Mouse (Mus musculus): ENCODE results near the gene Creb1. TPM values are rescaled to one million over a fixed set of nuclear protein-coding genes. Genes with fewer than 3 reads are reported as not detected.
A peak's percentile ranks its signal among the peaks of the same experiment; 100 is the strongest.

Creb1 gene
- total RNA-seq (2014; fragmentation: Nextera tagmentation) (164 and 179 TPM in 2 replicates), total RNA-seq (2017) (73.3 and 81.0 TPM in 2 replicates), polyA plus RNA-seq (2012) (13.1 and 19.0 TPM in 2 replicates)

DNA sequence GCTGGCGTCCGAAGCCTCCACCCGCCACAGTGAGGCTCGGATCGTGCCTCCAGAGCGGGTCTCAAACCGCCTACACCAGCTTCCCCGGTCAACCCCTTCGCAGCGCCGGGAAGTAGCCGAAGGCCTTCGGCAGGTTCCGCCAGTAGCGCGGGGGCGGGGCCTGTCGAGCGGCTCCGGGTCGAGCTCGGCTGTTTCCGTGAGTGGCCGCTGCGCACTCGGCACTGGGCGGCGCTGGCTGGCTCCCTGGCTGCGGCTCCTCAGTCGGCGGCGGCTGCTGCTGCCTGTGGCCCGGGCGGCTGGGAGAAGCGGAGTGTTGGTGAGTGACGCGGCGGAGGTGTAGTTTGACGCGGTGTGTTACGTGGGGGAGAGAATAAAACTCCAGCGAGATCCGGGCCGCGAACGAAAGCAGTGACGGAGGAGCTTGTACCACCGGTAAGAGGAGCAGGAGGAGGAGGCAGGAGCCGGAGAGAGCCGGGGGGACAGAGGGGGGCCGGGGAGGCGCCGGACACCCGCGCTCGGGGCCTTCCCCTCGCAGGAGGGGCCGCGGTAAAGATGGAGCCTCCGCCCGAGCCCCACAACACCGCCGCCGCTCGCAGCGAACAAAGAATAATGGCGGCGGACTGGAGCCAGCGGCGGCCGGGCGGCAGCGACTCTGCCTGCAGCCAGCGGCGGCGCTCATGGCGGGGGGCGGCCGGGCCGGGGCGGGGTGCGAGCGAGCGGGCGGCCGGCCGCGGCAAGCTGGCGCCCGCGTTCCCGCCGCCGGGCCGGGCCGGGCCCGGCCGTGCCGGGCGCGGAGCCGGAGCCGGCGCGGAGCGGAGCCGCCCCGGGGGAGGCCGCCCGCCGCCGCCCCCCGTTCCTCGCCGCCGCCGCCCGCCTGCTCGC, at the start of gene Creb1:
Gene Creb1, plus strand, starts transcription at position 57 of the 882 bp plus-strand sequence.
- H3K27me3 ChIP-seq (ENCODE audit: insufficient read depth, low read length): no peaks in the 10 kb centered on the region
- ATAC-seq (ENCODE audit: extremely low read depth, insufficient number of reproducible peaks, low FRiP score, poor library complexity, severe bottlenecking) (peak; percentile 82), DNase-seq (ENCODE audit: low spot score) (peak; percentile 99)
- no peak for TF ChIP-seq GATA1 (IDR thresholded peaks at IDR 0.05; ENCODE audit: borderline replicate concordance, low read length)
- TF ChIP-seq GATA2 (IDR thresholded peaks at IDR 0.05; ENCODE audit: borderline replicate concordance, low read depth, low read length): no peak
- TF ChIP-seq POLR2AphosphoS5 (IDR thresholded peaks at IDR 0.05; ENCODE audit: insufficient replicate concordance, low read depth, low read length): no peak
- TF ChIP-seq TAL1 (conservative IDR thresholded peaks at IDR 0.05; ENCODE audit: low read depth, low read length): no peak
- TF ChIP-seq CTCF (IDR thresholded peaks at IDR 0.05; ENCODE audit: low read depth, low read length): no peak
- no peaks in the 10 kb centered on the region for H3K9me3 ChIP-seq (replicated peaks)
- H3K4me3 ChIP-seq (ENCODE audit: low read depth, low read length): peak within 1 kb of the TSS; percentile 79
- peaks cover 35% of the 10 kb centered on the region for H3K36me3 ChIP-seq (replicated peaks)
- peaks cover 50% of the 10 kb centered on the region for H3K4me1 ChIP-seq (ENCODE audit: insufficient read depth, low read depth, low read length)

DNA sequence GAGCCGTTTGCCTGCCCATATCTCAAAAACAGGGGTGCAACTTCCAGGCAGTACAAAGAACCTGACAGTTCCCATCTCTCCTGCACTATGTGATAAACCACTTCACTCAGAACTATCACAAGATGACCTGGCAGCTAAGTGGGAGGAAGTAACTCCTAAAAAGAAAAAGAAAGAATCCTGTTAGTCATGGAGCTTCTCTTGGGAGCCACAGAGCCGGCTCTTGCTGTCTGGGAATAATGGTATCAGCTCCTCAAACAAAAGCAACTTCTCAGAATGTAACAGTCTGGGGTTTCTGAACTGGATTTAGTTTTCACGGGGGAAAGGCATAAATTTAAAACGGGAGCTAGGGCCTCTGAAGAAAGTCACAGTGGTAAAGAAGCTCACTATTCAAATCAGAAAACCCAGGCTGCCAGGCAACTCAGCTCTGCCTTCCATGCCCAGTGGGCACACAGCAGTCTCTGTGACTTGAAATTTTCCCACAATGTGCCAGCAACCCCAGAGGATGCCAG, 43.9 kb upstream of the Creb1 start:
- Histone ChIP-seq H3K9me3 (replicated peaks) (no peaks in the 10 kb centered on the region), H3K27me3 (ENCODE audit: insufficient read depth, low read length) (peaks cover 20% of the 10 kb centered on the region), H3K36me3 (replicated peaks) (no peaks in the 10 kb centered on the region), H3K4me3 (ENCODE audit: low read depth, low read length) (no peak overlapping the region), H3K4me1 (ENCODE audit: insufficient read depth, low read depth, low read length) (no peaks in the 10 kb centered on the region)
- ATAC-seq (ENCODE audit: extremely low read depth, insufficient number of reproducible peaks, low FRiP score, poor library complexity, severe bottlenecking): no peak
- DNase-seq (ENCODE audit: low spot score): no peak
- TF ChIP-seq GATA2 (IDR thresholded peaks at IDR 0.05; ENCODE audit: borderline replicate concordance, low read depth, low read length) (no peak), POLR2AphosphoS5 (IDR thresholded peaks at IDR 0.05; ENCODE audit: insufficient replicate concordance, low read depth, low read length) (no peak)

DNA sequence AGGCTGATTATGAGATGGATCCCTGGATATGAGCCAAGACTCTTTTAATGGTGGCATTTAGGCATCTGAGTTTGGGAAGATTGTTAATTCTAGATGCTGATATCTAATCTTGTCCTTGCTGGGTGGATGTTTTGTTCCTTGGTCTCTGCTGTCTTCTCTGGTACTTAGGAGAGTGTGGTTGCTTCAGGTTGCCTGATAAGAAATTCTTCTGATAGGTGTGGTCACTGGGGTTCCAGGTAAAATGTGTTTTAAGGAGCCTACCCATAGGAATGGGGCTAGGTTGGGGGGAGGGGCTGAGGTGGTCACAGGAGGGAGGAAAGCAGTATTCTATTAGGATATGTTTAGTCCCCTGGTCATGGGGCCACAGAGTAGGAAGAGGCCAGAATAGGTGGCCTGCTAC, 35.6 kb upstream of the Creb1 start:
- Histone ChIP-seq H3K27me3 (ENCODE audit: insufficient read depth, low read length) (no peaks in the 10 kb centered on the region), H3K9me3 (replicated peaks) (peaks cover 7% of the 10 kb centered on the region), H3K4me3 (ENCODE audit: low read depth, low read length) (no peak overlapping the region), H3K36me3 (replicated peaks) (no peaks in the 10 kb centered on the region), H3K4me1 (ENCODE audit: insufficient read depth, low read depth, low read length) (no peaks in the 10 kb centered on the region; the same call in 1 of the 2 replicates)
- DNase-seq (ENCODE audit: low spot score): no peak
- TF ChIP-seq GATA2 (IDR thresholded peaks at IDR 0.05; ENCODE audit: borderline replicate concordance, low read depth, low read length) (no peak), TAL1 (conservative IDR thresholded peaks at IDR 0.05; ENCODE audit: low read depth, low read length) (no peak), GATA1 (IDR thresholded peaks at IDR 0.05; ENCODE audit: borderline replicate concordance, low read length) (no peak), POLR2AphosphoS5 (IDR thresholded peaks at IDR 0.05; ENCODE audit: insufficient replicate concordance, low read depth, low read length) (no peak), CTCF (IDR thresholded peaks at IDR 0.05; ENCODE audit: low read depth, low read length) (no peak)
- ATAC-seq (ENCODE audit: extremely low read depth, insufficient number of reproducible peaks, low FRiP score, poor library complexity, severe bottlenecking): no peak

GRCm38 (mm10) chr1:64501382-64502140, 30.9 kb upstream of the Creb1 start:
- H3K27me3 ChIP-seq (ENCODE audit: insufficient read depth, low read length): no peaks in the 10 kb centered on the region; the same call in 1 of the 2 replicates
- ATAC-seq (ENCODE audit: extremely low read depth, insufficient number of reproducible peaks, low FRiP score, poor library complexity, severe bottlenecking): no peak

DNA sequence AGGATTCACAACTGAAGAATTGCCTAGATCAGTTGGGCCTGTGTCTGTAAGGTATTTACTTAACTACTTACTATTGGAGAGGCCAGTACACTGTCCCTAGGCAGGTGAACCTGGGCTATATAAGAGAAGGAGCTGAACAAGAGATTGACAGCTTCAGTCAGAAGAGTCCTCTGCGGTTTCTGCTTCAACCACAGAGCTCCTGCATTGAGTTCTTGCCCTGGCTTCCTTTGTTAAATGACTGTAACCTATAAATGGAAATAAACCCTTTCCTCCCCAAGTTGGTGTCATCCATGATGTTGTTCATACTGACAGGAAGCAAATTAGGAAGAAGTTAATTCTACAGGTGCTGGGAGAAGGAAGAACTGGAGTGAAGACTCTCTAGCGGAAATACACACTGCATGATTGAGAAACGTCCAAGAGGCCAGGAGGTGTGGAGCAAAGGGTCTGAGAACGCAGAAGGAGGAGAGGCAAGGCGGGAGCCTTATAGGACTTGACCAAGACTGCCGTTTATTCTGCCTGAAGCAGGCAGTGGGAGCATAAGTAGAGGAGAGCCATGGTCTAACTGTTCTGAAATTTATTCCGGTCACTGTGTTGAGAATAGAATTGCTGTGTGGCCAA, 23.9 kb upstream of the Creb1 start:
- peaks cover 10% of the 10 kb centered on the region for H3K27me3 ChIP-seq (ENCODE audit: insufficient read depth, low read length)
- TF ChIP-seq GATA2 (IDR thresholded peaks at IDR 0.05; ENCODE audit: borderline replicate concordance, low read depth, low read length): no peak
- TF ChIP-seq CTCF (IDR thresholded peaks at IDR 0.05; ENCODE audit: low read depth, low read length): no peak
- TF ChIP-seq GATA1 (IDR thresholded peaks at IDR 0.05; ENCODE audit: borderline replicate concordance, low read length): no peak
- no peak for TF ChIP-seq TAL1 (conservative IDR thresholded peaks at IDR 0.05; ENCODE audit: low read depth, low read length)
- TF ChIP-seq POLR2AphosphoS5 (IDR thresholded peaks at IDR 0.05; ENCODE audit: insufficient replicate concordance, low read depth, low read length): no peak
- H3K4me1 ChIP-seq (ENCODE audit: insufficient read depth, low read depth, low read length): no peaks in the 10 kb centered on the region
- H3K4me3 ChIP-seq (ENCODE audit: low read depth, low read length): no peak overlapping the region
- DNase-seq (ENCODE audit: low spot score) (no peak), ATAC-seq (ENCODE audit: extremely low read depth, insufficient number of reproducible peaks, low FRiP score, poor library complexity, severe bottlenecking) (no peak)
- no peaks in the 10 kb centered on the region for H3K36me3 ChIP-seq (replicated peaks)
- no peaks in the 10 kb centered on the region for H3K9me3 ChIP-seq (replicated peaks)

More at GRCm38 (mm10) chr1:64501382-64502140, 30.9 kb upstream of the Creb1 start:
- Histone ChIP-seq H3K9me3 (replicated peaks) (no peaks in the 10 kb centered on the region), H3K4me1 (ENCODE audit: insufficient read depth, low read depth, low read length) (peaks cover 3% of the 10 kb centered on the region; the same call in 1 of the 2 replicates), H3K4me3 (ENCODE audit: low read depth, low read length) (no peak overlapping the region), H3K36me3 (replicated peaks) (no peaks in the 10 kb centered on the region)
- DNase-seq (ENCODE audit: low spot score): no peak
- TF ChIP-seq CTCF (IDR thresholded peaks at IDR 0.05; ENCODE audit: low read depth, low read length) (no peak), POLR2AphosphoS5 (IDR thresholded peaks at IDR 0.05; ENCODE audit: insufficient replicate concordance, low read depth, low read length) (no peak), TAL1 (conservative IDR thresholded peaks at IDR 0.05; ENCODE audit: low read depth, low read length) (no peak), GATA2 (IDR thresholded peaks at IDR 0.05; ENCODE audit: borderline replicate concordance, low read depth, low read length) (no peak)
